Mouse (Mus musculus) limb, embryonic 12.5 days (tissue): ENCODE measurements at regions not wholly inside any gene's neighbourhood (a gene's known extent, or its start where the extent isn't known, plus 50 kb on each side); places are given as distances from the start of the nearest gene placed in this dataset.

Source experiments
- ATAC-seq: fragments of 200-750 bp; cut with Nextera tagmentation; 2 replicates; pipeline ENCODE4 v1.8.0; 2017; ENCODE audit warnings: low read depth, moderate TSS enrichment; ENCODE audit not compliant: insufficient number of reproducible peaks, insufficient read depth, low FRiP score, low TSS enrichment
- H3K27ac ChIP-seq: fragments of 300-500 bp; sonication (generic); 2 replicates; pipeline ENCODE4 v1.5.1; 2016; ENCODE audit warnings: mild to moderate bottlenecking, moderate library complexity
- H3K27me3 ChIP-seq: fragments of 300-500 bp; sonication (generic); 2 replicates; pipeline ENCODE4 v1.6.1; 2016; ENCODE audit warnings: mild to moderate bottlenecking, moderate library complexity
- H3K36me3 ChIP-seq: fragments of 300-500 bp; sonication (generic); 2 replicates; pipeline ENCODE4 v1.6.1; 2016; ENCODE audit warnings: mild to moderate bottlenecking, moderate library complexity
- H3K4me1 ChIP-seq: fragments of 300-500 bp; sonication (generic); replicated peaks from 2 replicates; pipeline ENCODE4 v1.6.1; 2016
- H3K4me2 ChIP-seq: fragments of 300-500 bp; sonication (generic); 2 replicates; pipeline ENCODE4 v1.6.1; 2016; ENCODE audit warnings: mild to moderate bottlenecking, moderate library complexity
- H3K4me3 ChIP-seq: fragments of 300-500 bp; sonication (generic); replicated peaks from 2 replicates; pipeline ENCODE4 v1.5.1; 2016; ENCODE audit warnings: mild to moderate bottlenecking
- H3K9ac ChIP-seq: fragments of 300-500 bp; sonication (generic); replicated peaks from 2 replicates; pipeline ENCODE4 v1.6.1; 2016; ENCODE audit warnings: mild to moderate bottlenecking, moderate library complexity
- H3K9me3 ChIP-seq: fragments of 300-500 bp; sonication (generic); 2 replicates; pipeline ENCODE4 v1.6.1; 2016; ENCODE audit warnings: mild to moderate bottlenecking, moderate library complexity
- WGBS: fragments of 180-500 bp; shearing (Covaris S2); methylation state at CpG from one replicate; pipeline ENCODE4 v1.1.7; 2016; 5-methylcytosine and 5-hydroxymethylcytosine counted together

GRCm38 (mm10) chr2:148622216-148622615, 50.2 kb upstream of the Nxt1 start:
- Histone ChIP-seq H3K4me3 (no peak overlapping the region), H3K9me3 (no peaks in the 10 kb centered on the region), H3K4me2 (no peak overlapping the region), H3K27ac (no peak overlapping the region), H3K36me3 (no peaks in the 10 kb centered on the region), H3K4me1 (no peaks in the 10 kb centered on the region), H3K27me3 (no peaks in the 10 kb centered on the region), H3K9ac (no peak overlapping the region)
- no peak for ATAC-seq
- WGBS: 62% methylated on average over 3 of the region's 3 CpGs

- ATAC-seq: no peak
- Histone ChIP-seq H3K4me1 (no peaks in the 10 kb centered on the region), H3K4me2 (no peak overlapping the region), H3K9me3 (no peaks in the 10 kb centered on the region), H3K9ac (no peak overlapping the region), H3K27me3 (no peaks in the 10 kb centered on the region), H3K4me3 (no peak overlapping the region), H3K36me3 (no peaks in the 10 kb centered on the region), H3K27ac (no peak overlapping the region)
- 80% methylated on average over 1 of the region's 1 CpGs for WGBS
Observed at GRCm38 (mm10) chr2:148611911-148612310, 60.5 kb upstream of the Nxt1 start.

- WGBS: 31% methylated on average over 2 of the region's 2 CpGs
- ATAC-seq: no peak
Observed at GRCm38 (mm10) chr2:148605425-148605930, 66.9 kb upstream of the Nxt1 start.

GRCm38 (mm10) chr2:148603951-148604350, 68.5 kb upstream of the Nxt1 start:
- no peaks in the 10 kb centered on the region for H3K9me3 ChIP-seq
- 67% methylated on average over 2 of the region's 2 CpGs for WGBS
- H3K4me1 ChIP-seq: no peaks in the 10 kb centered on the region
- no peaks in the 10 kb centered on the region for H3K36me3 ChIP-seq
- H3K4me3 ChIP-seq: no peak overlapping the region
- H3K9ac ChIP-seq: no peak overlapping the region
- no peak overlapping the region for H3K4me2 ChIP-seq
- H3K27ac ChIP-seq: no peak overlapping the region
- no peaks in the 10 kb centered on the region for H3K27me3 ChIP-seq
- no peak for ATAC-seq

More at GRCm38 (mm10) chr2:148605425-148605930, 66.9 kb upstream of the Nxt1 start:
- no peak overlapping the region for H3K4me2 ChIP-seq
- no peaks in the 10 kb centered on the region for H3K27me3 ChIP-seq
- H3K4me3 ChIP-seq: no peak overlapping the region
- no peaks in the 10 kb centered on the region for H3K4me1 ChIP-seq
- no peaks in the 10 kb centered on the region for H3K9me3 ChIP-seq
- no peak overlapping the region for H3K9ac ChIP-seq
- no peak overlapping the region for H3K27ac ChIP-seq
- H3K36me3 ChIP-seq: no peaks in the 10 kb centered on the region

- Histone ChIP-seq H3K27ac (no peak overlapping the region), H3K27me3 (no peaks in the 10 kb centered on the region), H3K36me3 (no peaks in the 10 kb centered on the region), H3K4me2 (no peak overlapping the region), H3K4me3 (no peak overlapping the region), H3K4me1 (no peaks in the 10 kb centered on the region), H3K9me3 (no peaks in the 10 kb centered on the region), H3K9ac (no peak overlapping the region)
- ATAC-seq: no peak
- WGBS: 72% methylated on average over 2 of the region's 2 CpGs
Observed at GRCm38 (mm10) chr2:148603315-148603714, 69.1 kb upstream of the Nxt1 start.

- H3K9me3 ChIP-seq: no peaks in the 10 kb centered on the region
- no peaks in the 10 kb centered on the region for H3K36me3 ChIP-seq
- no peak for ATAC-seq
- H3K27me3 ChIP-seq: no peaks in the 10 kb centered on the region
- H3K9ac ChIP-seq: no peak overlapping the region
- H3K4me2 ChIP-seq: no peak overlapping the region
- no peak overlapping the region for H3K27ac ChIP-seq
- no peak overlapping the region for H3K4me3 ChIP-seq
- H3K4me1 ChIP-seq: no peaks in the 10 kb centered on the region
Observed at GRCm38 (mm10) chr2:148599498-148599897, 72.9 kb upstream of the Nxt1 start.

- Histone ChIP-seq H3K4me1 (no peaks in the 10 kb centered on the region), H3K36me3 (no peaks in the 10 kb centered on the region), H3K27me3 (no peaks in the 10 kb centered on the region), H3K9me3 (no peaks in the 10 kb centered on the region), H3K9ac (no peak overlapping the region), H3K4me3 (no peak overlapping the region), H3K4me2 (no peak overlapping the region), H3K27ac (no peak overlapping the region)
- WGBS: 92% methylated on average over 2 of the region's 2 CpGs
- ATAC-seq: no peak
Observed at GRCm38 (mm10) chr2:148596966-148597365, 75.4 kb upstream of the Nxt1 start.

GRCm38 (mm10) chr2:148585721-148586335, 86.6 kb upstream of the Nxt1 start:
- Histone ChIP-seq H3K4me1 (no peaks in the 10 kb centered on the region), H3K4me3 (no peak overlapping the region), H3K27ac (no peak overlapping the region), H3K36me3 (no peaks in the 10 kb centered on the region), H3K9me3 (no peaks in the 10 kb centered on the region), H3K9ac (no peak overlapping the region), H3K4me2 (no peak overlapping the region), H3K27me3 (no peaks in the 10 kb centered on the region)
- WGBS: 89% methylated on average over 1 of the region's 1 CpGs
- no peak for ATAC-seq

GRCm38 (mm10) chr2:148582208-148582607, 90.2 kb upstream of the Nxt1 start:
- no peaks in the 10 kb centered on the region for H3K36me3 ChIP-seq
- H3K9me3 ChIP-seq: no peaks in the 10 kb centered on the region
- H3K9ac ChIP-seq: no peak overlapping the region
- H3K27me3 ChIP-seq: no peaks in the 10 kb centered on the region
- no peak overlapping the region for H3K4me3 ChIP-seq
- no peaks in the 10 kb centered on the region for H3K4me1 ChIP-seq
- 83% methylated on average over 1 of the region's 1 CpGs for WGBS
- ATAC-seq: no peak
- H3K27ac ChIP-seq: no peak overlapping the region
- no peak overlapping the region for H3K4me2 ChIP-seq

- Histone ChIP-seq H3K4me3 (no peak overlapping the region), H3K9ac (no peak overlapping the region), H3K9me3 (no peaks in the 10 kb centered on the region), H3K27ac (no peak overlapping the region), H3K4me1 (no peaks in the 10 kb centered on the region), H3K36me3 (no peaks in the 10 kb centered on the region), H3K4me2 (no peak overlapping the region), H3K27me3 (no peaks in the 10 kb centered on the region)
- 73% methylated on average over 4 of the region's 4 CpGs for WGBS
- ATAC-seq: no peak
Observed at GRCm38 (mm10) chr2:148581666-148582065, 90.7 kb upstream of the Nxt1 start.

- Histone ChIP-seq H3K36me3 (no peaks in the 10 kb centered on the region), H3K27me3 (no peaks in the 10 kb centered on the region), H3K4me2 (no peak overlapping the region), H3K4me1 (no peaks in the 10 kb centered on the region), H3K27ac (no peak overlapping the region), H3K4me3 (no peak overlapping the region), H3K9ac (no peak overlapping the region), H3K9me3 (no peaks in the 10 kb centered on the region)
- ATAC-seq: no peak
- 47% methylated on average over 7 of the region's 7 CpGs for WGBS
Observed at GRCm38 (mm10) chr2:148580286-148580966, 92.0 kb upstream of the Nxt1 start.

GRCm38 (mm10) chr2:148579564-148579963, 92.8 kb upstream of the Nxt1 start:
- H3K27me3 ChIP-seq: no peaks in the 10 kb centered on the region
- WGBS: 28% methylated on average over 2 of the region's 2 CpGs
- ATAC-seq: no peak

More at GRCm38 (mm10) chr2:148579564-148579963, 92.8 kb upstream of the Nxt1 start:
- Histone ChIP-seq H3K9ac (no peak overlapping the region), H3K9me3 (no peaks in the 10 kb centered on the region), H3K4me3 (no peak overlapping the region), H3K36me3 (no peaks in the 10 kb centered on the region), H3K27ac (no peak overlapping the region), H3K4me1 (no peaks in the 10 kb centered on the region), H3K4me2 (no peak overlapping the region)
